Mouse (Mus musculus) large intestine, adult 2 months (tissue): ENCODE data around the gene Cpsf4l. TPM values are rescaled to one million over a fixed set of nuclear protein-coding genes. Genes with fewer than 3 reads are reported as not detected.
"Not testable (repeated sequence)": the region's sequence is repeated elsewhere in the genome, so short reads cannot be mapped to it uniquely, and the experiment has no call there.

Experiments used
- DNase-seq: peaks from one replicate; pipeline ENCODE4 v3.0.0-alpha.2; 2012; ENCODE audit warnings: low read depth, low spot score
- WGBS: fragments of 180-500 bp; shearing (Covaris S2); methylation state at CpG from one replicate; pipeline ENCODE4 v1.1.7; 2018; 5-methylcytosine and 5-hydroxymethylcytosine counted together
- polyA plus RNA-seq: library from polyadenylated mRNA; depleted of rRNA; stranded (reverse); fragments of >200 nt; gene quantifications from 2 replicates; pipeline ENCODE4 v1.2.3, GENCODE M21; 2012

The Cpsf4l gene
- polyA plus RNA-seq, 1 experiment: 0.09 TPM

DNA sequence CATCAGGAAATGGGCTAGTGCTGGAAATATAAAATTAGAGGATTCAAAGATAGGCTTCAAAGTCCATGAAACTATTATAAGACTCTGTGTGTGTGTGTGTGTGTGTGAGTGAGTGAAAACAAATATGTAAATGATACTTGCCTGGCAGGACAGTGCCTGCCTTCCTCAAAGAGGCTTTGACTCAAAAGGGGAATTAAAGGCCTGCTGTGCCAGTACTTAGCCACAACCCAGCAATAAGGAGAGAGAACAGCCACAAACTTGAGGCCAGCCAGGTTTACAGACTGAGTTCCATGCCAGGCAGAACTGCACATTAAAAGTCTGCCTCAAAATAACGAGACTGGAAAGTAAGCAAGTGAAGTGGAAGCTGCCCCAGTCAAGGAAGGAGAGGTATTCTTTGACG, 33.0 kb downstream of the Cpsf4l start:
- 49% methylated on average over 2 of the region's 2 CpGs for WGBS
- no peak for DNase-seq

DNA sequence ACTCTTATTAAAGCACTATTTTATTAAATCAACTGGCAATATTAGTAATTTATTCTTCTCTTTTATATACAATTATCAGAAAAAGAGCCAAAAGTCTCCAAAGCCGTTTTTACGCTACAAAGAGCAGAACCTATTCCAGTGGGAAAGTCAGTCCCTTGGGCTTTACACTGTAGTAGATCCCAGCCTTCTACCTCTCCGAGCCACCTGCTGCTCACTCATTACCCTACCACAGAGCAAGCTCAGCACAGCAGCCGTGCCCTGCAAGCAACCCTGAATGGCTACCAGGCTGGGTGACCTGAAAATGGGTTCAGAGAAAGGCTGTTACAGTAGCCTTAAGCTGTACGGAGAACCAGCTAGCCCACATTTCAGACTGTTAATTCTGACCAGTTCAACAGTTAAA, 35.2 kb downstream of the Cpsf4l start:
- DNase-seq: no peak
- WGBS: 89% methylated on average over 5 of the region's 5 CpGs

DNA sequence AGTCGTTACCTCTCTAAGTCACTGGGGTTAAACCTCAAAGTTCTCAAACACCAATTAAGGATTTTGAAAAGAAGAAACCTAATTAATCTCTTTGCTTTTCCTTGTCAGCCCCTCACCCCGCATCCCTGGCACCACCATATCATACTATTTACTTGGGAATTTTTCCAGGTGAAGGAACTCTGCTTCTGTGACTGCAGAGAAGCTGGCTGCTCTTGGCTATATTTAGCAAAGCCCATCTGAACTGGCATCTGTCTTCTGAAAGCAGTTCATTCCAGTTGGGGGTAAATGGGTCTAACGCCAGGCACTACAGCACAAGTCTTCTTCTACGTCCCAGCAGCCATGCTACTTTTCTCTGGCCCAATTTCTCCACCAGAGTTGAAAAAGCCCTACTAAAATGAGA, 36.2 kb downstream of the Cpsf4l start:
- whole genome bisulfite sequencing: 81% methylated on average over 4 of the region's 4 CpGs
- no peak for DNase-seq

DNA sequence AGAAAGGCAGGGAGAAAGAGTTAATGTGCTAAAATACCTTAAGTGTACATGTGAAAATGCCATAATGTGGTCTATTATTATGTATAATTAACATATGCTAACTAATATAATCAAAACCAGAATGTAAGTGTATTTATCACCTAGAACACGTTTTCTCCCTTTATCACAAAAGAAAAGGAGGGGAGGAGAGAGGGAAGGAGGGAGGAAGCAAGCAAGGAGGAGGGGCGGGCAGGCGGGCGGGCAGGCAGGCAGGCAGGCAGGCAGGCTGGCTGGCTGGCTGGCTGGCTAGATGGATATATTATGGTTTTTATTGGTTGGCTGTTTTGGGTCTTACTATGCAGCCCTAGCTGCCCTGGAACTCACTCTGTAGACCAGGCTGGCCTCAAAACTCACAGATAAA, 40.1 kb downstream of the Cpsf4l start:
- DNase-seq: no peak
- WGBS: 56% methylated on average over 4 of the region's 4 CpGs

DNA sequence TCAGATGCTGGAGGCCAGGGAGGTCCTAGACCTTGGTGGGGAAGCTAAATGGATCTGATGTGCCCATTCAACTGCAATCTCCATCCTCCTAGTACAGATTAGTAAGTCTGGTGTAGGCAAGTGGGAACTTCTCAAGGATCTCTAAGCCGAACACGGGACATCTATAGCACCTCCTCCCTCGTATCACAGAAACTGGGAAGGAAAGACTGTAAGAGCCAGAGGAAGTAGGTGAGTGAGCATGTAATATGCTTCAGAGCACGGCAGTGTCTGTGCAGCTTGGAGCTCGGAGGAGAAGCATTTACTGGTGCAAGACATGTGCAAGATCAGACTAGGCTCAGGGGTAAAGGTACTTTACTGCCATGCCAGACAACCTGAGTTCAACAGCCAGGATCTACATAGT, 41.0 kb downstream of the Cpsf4l start:
- DNase-seq: no peak
- WGBS: 66% methylated on average over 5 of the region's 5 CpGs

DNA sequence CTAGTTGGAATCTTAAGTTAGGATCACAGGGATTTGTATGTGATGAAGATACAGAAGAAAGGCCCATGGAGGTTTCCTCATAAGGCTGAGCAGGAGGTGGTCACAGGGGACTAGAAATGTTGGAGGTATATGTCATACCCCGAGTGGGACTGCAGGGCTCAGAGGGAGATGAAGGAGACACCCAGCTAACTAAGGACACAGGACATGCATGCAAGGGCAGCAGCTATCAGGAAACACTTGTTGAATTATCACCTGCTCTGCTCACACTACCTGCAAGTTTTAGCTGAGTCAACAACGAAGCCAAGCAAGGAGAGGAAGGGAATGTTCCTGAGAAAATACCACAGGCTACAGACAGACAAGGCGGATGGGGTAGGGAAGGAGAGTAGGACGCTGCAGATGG, 42.1 kb downstream of the Cpsf4l start:
- no peak for DNase-seq
- 29% methylated on average over 4 of the region's 4 CpGs for WGBS

DNA sequence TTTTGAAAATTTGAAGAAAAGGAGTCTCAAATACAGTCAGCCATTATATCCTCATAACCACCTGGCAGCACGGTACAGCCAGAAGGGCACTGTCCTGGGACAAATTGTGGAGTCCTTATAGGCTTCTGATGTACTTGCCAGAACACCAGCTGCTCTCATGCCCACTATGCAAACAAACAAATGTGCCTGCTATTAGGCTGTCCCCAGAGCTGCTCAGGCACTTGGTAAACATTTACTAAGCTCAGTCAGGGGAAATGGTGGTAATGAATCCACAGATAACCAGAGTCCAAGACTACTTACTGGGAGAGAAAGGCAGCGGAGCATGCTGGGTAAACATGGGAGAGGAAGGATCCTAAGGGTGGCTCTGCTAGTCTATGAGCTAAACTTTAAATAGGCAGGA, 42.7 kb downstream of the Cpsf4l start:
- 14% methylated on average over 2 of the region's 2 CpGs for WGBS
- peak; percentile 63 for DNase-seq

- 23% methylated on average over 10 of the region's 10 CpGs for WGBS
- DNase-seq: no peak
These were observed 43.2 kb downstream of the Cpsf4l start for GRCm38 (mm10) chr11:113666648-113667047.

- DNase-seq: no peak
- WGBS: 42% methylated on average over 6 of the region's 6 CpGs
These were observed 43.6 kb downstream of the Cpsf4l start for GRCm38 (mm10) chr11:113666205-113666604.

- no peak for DNase-seq
- 65% methylated on average over 2 of the region's 2 CpGs for WGBS
These were observed 45.5 kb downstream of the Cpsf4l start for GRCm38 (mm10) chr11:113664279-113664678.

GRCm38 (mm10) chr11:113661835-113662351, 47.9 kb downstream of the Cpsf4l start:
- 89% methylated on average over 18 of the region's 18 CpGs for WGBS

DNA sequence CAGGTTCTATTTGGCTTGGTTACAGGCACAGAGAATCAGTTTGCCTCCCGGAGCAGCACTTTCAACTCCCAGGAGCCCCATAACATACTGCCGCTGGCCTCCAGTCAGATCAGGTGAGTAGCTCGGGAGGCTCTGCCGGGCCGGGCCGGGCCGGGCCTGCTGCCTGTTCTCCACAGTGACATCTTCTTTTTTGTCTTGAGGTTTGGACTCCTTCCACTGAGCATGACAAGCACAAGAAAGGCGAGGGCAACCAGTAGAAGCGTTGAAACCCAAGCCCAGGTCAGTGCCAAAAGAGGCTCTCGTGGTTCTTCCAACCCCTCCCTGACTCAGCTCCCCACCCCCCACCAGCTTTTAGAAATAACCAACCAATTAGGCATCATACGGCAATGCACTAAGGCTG, 48.9 kb downstream of the Cpsf4l start:
- DNase-seq: no peak
- 91% methylated on average over 11 of the region's 11 CpGs for WGBS

More at GRCm38 (mm10) chr11:113661835-113662351, 47.9 kb downstream of the Cpsf4l start:
- DNase-seq: no peak

- WGBS: 94% methylated on average over 3 of the region's 3 CpGs
These were observed 49.6 kb downstream of the Cpsf4l start for GRCm38 (mm10) chr11:113660213-113660612.

GRCm38 (mm10) chr11:113658763-113659162, 51.1 kb downstream of the Cpsf4l start:
- 68% methylated on average over 4 of the region's 4 CpGs for WGBS

More at GRCm38 (mm10) chr11:113660213-113660612, 49.6 kb downstream of the Cpsf4l start:
- not testable (repeated sequence) for DNase-seq

GRCm38 (mm10) chr11:113658319-113658718, 51.5 kb downstream of the Cpsf4l start:
- DNase-seq: no peak
- WGBS: 76% methylated on average over 8 of the region's 8 CpGs

More at GRCm38 (mm10) chr11:113658763-113659162, 51.1 kb downstream of the Cpsf4l start:
- DNase-seq: no peak

- no peak for DNase-seq
- WGBS: 48% methylated on average over 4 of the region's 4 CpGs
These were observed 52.6 kb downstream of the Cpsf4l start for GRCm38 (mm10) chr11:113657221-113657620.

GRCm38 (mm10) chr11:113656511-113656932, 53.3 kb downstream of the Cpsf4l start:
- no peak for DNase-seq
- WGBS: 77% methylated on average over 8 of the region's 8 CpGs

GRCm38 (mm10) chr11:113654561-113655270, 55.1 kb downstream of the Cpsf4l start:
- DNase-seq: no peak
- 88% methylated on average over 18 of the region's 18 CpGs for WGBS

DNA sequence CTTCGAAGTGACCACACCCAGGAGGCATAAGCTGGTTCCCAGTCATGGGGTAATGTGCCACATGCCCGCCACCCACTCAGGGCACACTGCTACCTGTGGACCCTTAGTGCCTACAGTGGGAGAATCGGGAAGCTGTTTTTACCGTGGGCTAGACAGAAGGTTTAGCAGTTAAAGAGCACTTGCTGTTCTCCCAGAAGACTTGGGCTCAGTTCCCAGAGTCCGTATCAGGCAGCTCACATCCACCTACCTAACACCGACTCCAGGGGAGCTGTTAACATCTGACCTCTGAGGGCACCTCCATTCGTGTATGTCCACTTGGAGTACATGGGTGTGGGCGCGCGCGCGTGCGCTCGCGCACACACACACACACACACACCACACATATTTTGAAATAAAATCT, 55.7 kb downstream of the Cpsf4l start:
- DNase-seq: no peak
- 95% methylated on average over 15 of the region's 15 CpGs for WGBS

DNA sequence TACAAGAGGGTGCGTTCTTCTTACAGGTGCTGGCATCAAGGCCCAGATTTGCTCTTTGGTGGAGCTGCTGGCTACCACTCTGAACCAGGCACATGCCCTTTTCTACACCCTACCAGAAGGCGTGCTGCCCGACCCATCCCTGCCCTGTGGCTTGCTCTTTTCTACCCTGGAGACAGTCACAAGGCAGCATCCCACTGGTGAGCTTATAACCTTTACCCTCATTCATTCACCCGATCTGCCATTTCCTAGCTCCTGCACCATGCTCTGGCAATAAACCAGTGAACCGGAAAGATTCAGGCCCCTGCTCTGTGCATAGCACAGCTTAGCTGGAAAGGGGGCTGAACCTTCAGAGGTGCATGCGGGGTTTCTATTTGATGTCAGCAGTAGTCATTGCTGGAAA, 57.3 kb downstream of the Cpsf4l start:
- no peak for DNase-seq
- WGBS: 90% methylated on average over 6 of the region's 6 CpGs

GRCm38 (mm10) chr11:113651907-113652273, 57.9 kb downstream of the Cpsf4l start:
- no peak for DNase-seq
- 46% methylated on average over 8 of the region's 8 CpGs for WGBS
